Mouse (Mus musculus) embryonic facial prominence, embryonic 11.5 days (tissue): ENCODE results near the gene Gm11985. TPM values are rescaled to one million over a fixed set of nuclear protein-coding genes. Genes with fewer than 3 reads are reported as not detected.

Experiments used
- ATAC-seq: fragments of 200-750 bp; cut with Nextera tagmentation; replicated peaks from 2 replicates; pipeline ENCODE4 v1.8.0; 2017; ENCODE audit warnings: low read depth; ENCODE audit not compliant: insufficient number of reproducible peaks, low FRiP score, low TSS enrichment
- DNase-seq: peaks from one replicate; pipeline ENCODE4 v3.0.0-alpha.2; 2015; ENCODE audit warnings: low spot score
- H3K27ac ChIP-seq: fragments of 300-500 bp; sonication (generic); replicated peaks from 2 replicates; pipeline ENCODE4 v1.5.1; 2014; ENCODE audit warnings: mild to moderate bottlenecking, low read depth, low read length, control low read depth
- H3K27me3 ChIP-seq: fragments of 300-500 bp; sonication (generic); 2 replicates; pipeline ENCODE4 v1.6.1; 2014; ENCODE audit warnings: mild to moderate bottlenecking, low read length, moderate library complexity, mixed read lengths; ENCODE audit not compliant: control insufficient read depth, insufficient read depth
- H3K36me3 ChIP-seq: fragments of 300-500 bp; sonication (generic); replicated peaks from 2 replicates; pipeline ENCODE4 v1.6.1; 2014; ENCODE audit warnings: low read depth, mild to moderate bottlenecking, low read length, moderate library complexity, mixed read lengths; ENCODE audit not compliant: control insufficient read depth, insufficient read depth
- H3K4me1 ChIP-seq: fragments of 300-500 bp; sonication (generic); 2 replicates; pipeline ENCODE4 v1.6.1; 2014; ENCODE audit warnings: low read length, mixed read lengths; ENCODE audit not compliant: control insufficient read depth, insufficient read depth
- H3K4me2 ChIP-seq: fragments of 300-500 bp; sonication (generic); 2 replicates; pipeline ENCODE4 v1.6.1; 2014; ENCODE audit warnings: low read depth, mild to moderate bottlenecking, control low read depth, low read length, moderate library complexity
- H3K4me3 ChIP-seq: fragments of 300-500 bp; sonication (generic); 2 replicates; pipeline ENCODE4 v1.5.1; 2014; ENCODE audit warnings: low read depth, low read length, control low read depth
- H3K9ac ChIP-seq: fragments of 300-500 bp; sonication (generic); replicated peaks from 2 replicates; pipeline ENCODE4 v1.6.1; 2014; ENCODE audit warnings: mild to moderate bottlenecking, control low read depth, low read length
- H3K9me3 ChIP-seq: fragments of 300-500 bp; sonication (generic); replicated peaks from 2 replicates; pipeline ENCODE4 v1.6.1; 2016; ENCODE audit warnings: mild to moderate bottlenecking, low read length, inconsistent platforms, mixed read lengths; ENCODE audit not compliant: control insufficient read depth
- WGBS: fragments of 180-500 bp; shearing (Covaris S2); extraction: QIAGEN DNeasy Blood & Tissue Kit; methylation state at CpG from one replicate; pipeline ENCODE4 v1.1.7; 2014; 5-methylcytosine and 5-hydroxymethylcytosine counted together
- polyA plus RNA-seq: library from polyadenylated mRNA; unstranded; fragments of >200 nt; fragmentation: Nextera tagmentation; extraction: Ambion mirVana; gene quantifications from 2 replicates; pipeline ENCODE4 v1.2.1, GENCODE M21; 2014

Gene Gm11985
- polyA plus RNA-seq, 1 experiment from 2014 or later: not detected

DNA sequence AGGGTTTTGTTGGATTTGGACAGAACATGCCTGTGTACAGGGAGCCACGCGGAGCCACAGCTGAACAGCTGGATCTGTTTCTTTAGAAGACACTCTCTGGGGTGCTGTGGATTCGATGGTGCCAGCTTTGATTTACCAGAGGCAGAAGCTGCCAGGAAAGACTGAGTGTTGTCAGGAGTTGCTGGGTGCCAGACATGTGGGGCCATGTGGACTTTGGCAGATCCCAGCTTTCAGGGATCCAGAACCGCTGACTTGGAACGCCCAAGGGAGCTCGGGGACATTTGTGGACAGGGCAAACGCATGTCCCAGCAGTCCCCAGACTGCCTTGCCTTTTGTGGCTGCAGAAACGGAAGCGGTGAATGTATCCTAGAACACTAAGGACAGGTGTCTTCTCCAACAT is 52.6 kb downstream of the Gm11985 start:
- Histone ChIP-seq H3K9ac (no peak overlapping the region), H3K4me1 (no peaks in the 10 kb centered on the region), H3K27ac (no peak overlapping the region), H3K4me3 (no peak overlapping the region), H3K27me3 (no peaks in the 10 kb centered on the region), H3K4me2 (no peak overlapping the region), H3K36me3 (no peaks in the 10 kb centered on the region), H3K9me3 (no peaks in the 10 kb centered on the region)
- 90% methylated on average over 9 of the region's 9 CpGs for WGBS
- ATAC-seq (no peak), DNase-seq (no peak)

GRCm38 (mm10) chr11:7135301-7135700 is 53.1 kb downstream of the Gm11985 start:
- Histone ChIP-seq H3K27ac (no peak overlapping the region), H3K4me1 (no peaks in the 10 kb centered on the region), H3K36me3 (no peaks in the 10 kb centered on the region), H3K4me2 (no peak overlapping the region), H3K9ac (no peak overlapping the region), H3K9me3 (no peaks in the 10 kb centered on the region), H3K27me3 (no peaks in the 10 kb centered on the region), H3K4me3 (no peak overlapping the region)
- DNase-seq (no peak), ATAC-seq (no peak)
- WGBS: 74% methylated on average over 6 of the region's 6 CpGs

DNA sequence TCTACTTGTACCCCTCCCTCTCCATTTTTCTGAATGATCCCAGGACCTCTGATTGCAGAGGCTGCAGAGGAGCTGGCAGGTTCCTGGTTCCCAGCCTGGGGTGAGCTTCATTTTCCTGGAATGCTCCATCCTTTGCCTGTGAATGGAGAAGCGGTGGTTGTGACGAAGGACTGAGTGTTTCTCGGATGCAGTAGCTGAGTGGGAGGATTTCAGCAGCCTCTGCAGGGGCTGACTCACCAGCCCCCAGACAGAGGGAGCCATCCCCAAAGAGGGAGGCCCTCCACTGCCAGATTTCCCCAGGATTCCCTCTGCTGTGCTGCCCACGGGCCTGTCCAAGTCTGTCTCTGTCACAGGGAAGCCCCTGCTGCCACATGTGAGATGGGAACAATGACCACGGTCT is 54.0 kb downstream of the Gm11985 start:
- 80% methylated on average over 5 of the region's 5 CpGs for WGBS
- ATAC-seq (no peak), DNase-seq (no peak)
- H3K9ac ChIP-seq: no peak overlapping the region
- H3K36me3 ChIP-seq: no peaks in the 10 kb centered on the region
- H3K9me3 ChIP-seq: no peaks in the 10 kb centered on the region
- H3K4me1 ChIP-seq: no peaks in the 10 kb centered on the region
- no peak overlapping the region for H3K4me2 ChIP-seq
- H3K27me3 ChIP-seq: no peaks in the 10 kb centered on the region
- H3K4me3 ChIP-seq: no peak overlapping the region
- H3K27ac ChIP-seq: no peak overlapping the region

DNA sequence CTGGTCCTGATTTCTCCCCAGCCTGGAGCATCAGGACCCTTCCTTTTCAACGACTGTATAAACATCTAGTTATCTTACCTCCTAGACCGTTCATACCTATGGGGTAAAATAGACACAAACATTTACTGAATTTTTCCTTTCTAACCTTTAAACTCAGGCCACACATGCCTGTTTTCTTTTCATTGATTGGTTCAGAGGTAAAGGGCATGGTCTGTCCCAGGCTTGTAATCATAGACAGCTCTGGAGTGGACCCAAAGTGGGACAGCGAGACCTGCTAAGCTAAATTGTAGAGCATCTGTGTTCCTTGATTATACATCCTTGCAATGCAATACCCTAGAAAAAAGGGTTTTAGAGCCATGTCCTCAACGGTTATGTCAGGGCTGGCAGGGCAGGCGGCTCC is 54.6 kb downstream of the Gm11985 start:
- no peak for ATAC-seq
- Histone ChIP-seq H3K9me3 (no peaks in the 10 kb centered on the region), H3K9ac (no peak overlapping the region), H3K27ac (no peak overlapping the region), H3K4me2 (no peak overlapping the region), H3K4me1 (no peaks in the 10 kb centered on the region), H3K4me3 (no peak overlapping the region), H3K27me3 (no peaks in the 10 kb centered on the region), H3K36me3 (no peaks in the 10 kb centered on the region)
- WGBS: 77% methylated on average over 5 of the region's 5 CpGs
- no peak for DNase-seq

Other genes starting within 250 kb of the Gm11985 start
- gene Adcy1, start 125.1 kb downstream of the Gm11985 start, polyA plus RNA-seq: 1.3 and 1.4 TPM in 2 replicates
- gene Igfbp1, start 9.2 kb upstream of the Gm11985 start, polyA plus RNA-seq: 0.27 and 0.50 TPM in 2 replicates
- 51.1 and 53.7 TPM in 2 replicates for gene Igfbp3, start 25.4 kb upstream of the Gm11985 start, polyA plus RNA-seq